Comparison of ENCODE assay signal across 15 mouse cellular contexts in genomic region chr14:53992712-53993286, GRCm38 (mm10).
DNase-seq lines count a peak whose midpoint lies in the region; ATAC-seq and TF ChIP-seq lines count a peak whose summit lies in the region.
"Had no signal": no experiment of that assay in that cellular context is flagged by ENCODE, and none has a peak within 500 bp of the region (broad histone marks: within the 10 kb centered on the region; RNA-seq: fewer than 3 reads in every experiment).

No protein-coding gene starts in this region.

- TF ChIP-seq CTCF in stomach, postnatal 0 days (IDR thresholded peaks at IDR 0.05; ENCODE audit: low read depth), result no peak

- peak; percentile 71 for ATAC-seq in forebrain, embryonic 11.5 days (replicated peaks; ENCODE audit: low FRiP score)
- ATAC-seq in neural tube, embryonic 13.5 days (ENCODE audit: low read depth), result 0 out of 2 replicates have a peak, but pooled peaks have one; percentile 53
- peak; percentile 29 for ATAC-seq in midbrain, embryonic 15.5 days (replicated peaks)
- ATAC-seq in stomach, postnatal 0 days (ENCODE audit: low FRiP score, low TSS enrichment), result no peak
- ATAC-seq: activated CD4-positive, CD25-positive, alpha-beta regulatory T cell, adult 4 months had no signal

- 0 out of 2 replicates have a peak overlapping the region, but pooled peaks have one; percentile 1 for H3K4me2 ChIP-seq in forebrain, embryonic 11.5 days (ENCODE audit: low read depth, low read length, severe bottlenecking)
- no peak overlapping the region for H3K4me2 ChIP-seq in neural tube, embryonic 13.5 days
- H3K4me2 ChIP-seq in midbrain, embryonic 15.5 days, result no peak overlapping the region
- no peak overlapping the region for H3K4me2 ChIP-seq in stomach, postnatal 0 days (replicated peaks; ENCODE audit: low read depth)
- H3K4me2 ChIP-seq: liver, embryonic 15.5 days had no signal

- no peak overlapping the region for H3K27ac ChIP-seq in forebrain, embryonic 11.5 days (ENCODE audit: low read depth, low read length)
- no peak overlapping the region for H3K27ac ChIP-seq in forebrain, embryonic 10.5 days
- no peak overlapping the region for H3K27ac ChIP-seq in neural tube, embryonic 13.5 days (replicated peaks)
- H3K27ac ChIP-seq in midbrain, embryonic 15.5 days, result no peak overlapping the region
- H3K27ac ChIP-seq in stomach, postnatal 0 days (replicated peaks), result no peak overlapping the region
- H3K27ac ChIP-seq: liver, embryonic 15.5 days had no signal

- no peak overlapping the region for H3K4me3 ChIP-seq in forebrain, embryonic 11.5 days (ENCODE audit: low read depth, low read length)
- H3K4me3 ChIP-seq in forebrain, embryonic 10.5 days, result no peak overlapping the region; the same call in 1 of the 2 replicates
- no peak overlapping the region for H3K4me3 ChIP-seq in neural tube, embryonic 13.5 days
- H3K4me3 ChIP-seq in midbrain, embryonic 15.5 days, result no peak overlapping the region
- H3K4me3 ChIP-seq in stomach, postnatal 0 days (ENCODE audit: low read depth, low read length), result no peak overlapping the region
- H3K4me3 ChIP-seq: liver, embryonic 15.5 days had no signal

- peaks cover 4% of the 10 kb centered on the region; the same call in 1 of the 2 replicates for H3K4me1 ChIP-seq in forebrain, embryonic 11.5 days (replicated peaks; ENCODE audit: control insufficient read depth, insufficient read depth, low read length)
- H3K4me1 ChIP-seq in forebrain, embryonic 10.5 days, result peaks cover 25% of the 10 kb centered on the region
- H3K4me1 ChIP-seq in neural tube, embryonic 13.5 days (replicated peaks), result peaks cover 10% of the 10 kb centered on the region
- peaks cover 13% of the 10 kb centered on the region for H3K4me1 ChIP-seq in midbrain, embryonic 15.5 days
- H3K4me1 ChIP-seq in stomach, postnatal 0 days (replicated peaks; ENCODE audit: control insufficient read depth, insufficient read depth), result no peaks in the 10 kb centered on the region
- H3K4me1 ChIP-seq: liver, embryonic 15.5 days had no signal

- 29% methylated on average over 11 of the region's 11 CpGs for WGBS in forebrain, embryonic 11.5 days
- 42% methylated on average over 11 of the region's 11 CpGs for WGBS in forebrain, embryonic 10.5 days
- WGBS in neural tube, embryonic 13.5 days, result 55% methylated on average over 11 of the region's 11 CpGs
- WGBS in midbrain, embryonic 15.5 days, result 31% methylated on average over 11 of the region's 11 CpGs
- 60% methylated on average over 11 of the region's 11 CpGs for WGBS in stomach, postnatal 0 days

- H3K36me3 ChIP-seq in forebrain, embryonic 11.5 days (ENCODE audit: control insufficient read depth, insufficient read depth, low read length), result no peaks in the 10 kb centered on the region
- no peaks in the 10 kb centered on the region for H3K36me3 ChIP-seq in forebrain, embryonic 10.5 days (replicated peaks)
- no peaks in the 10 kb centered on the region for H3K36me3 ChIP-seq in neural tube, embryonic 13.5 days
- no peaks in the 10 kb centered on the region for H3K36me3 ChIP-seq in midbrain, embryonic 15.5 days (replicated peaks)
- no peaks in the 10 kb centered on the region for H3K36me3 ChIP-seq in stomach, postnatal 0 days (ENCODE audit: control insufficient read depth, insufficient read depth, low read length)
- H3K36me3 ChIP-seq: liver, embryonic 15.5 days had no signal

- no peaks in the 10 kb centered on the region for H3K9me3 ChIP-seq in forebrain, embryonic 11.5 days (ENCODE audit: control insufficient read depth, low read length)
- H3K9me3 ChIP-seq in forebrain, embryonic 10.5 days, result no peaks in the 10 kb centered on the region
- H3K9me3 ChIP-seq in neural tube, embryonic 13.5 days, result no peaks in the 10 kb centered on the region
- no peaks in the 10 kb centered on the region for H3K9me3 ChIP-seq in midbrain, embryonic 15.5 days
- no peaks in the 10 kb centered on the region for H3K9me3 ChIP-seq in stomach, postnatal 0 days (ENCODE audit: control insufficient read depth, low read length)
- H3K9me3 ChIP-seq: liver, embryonic 15.5 days had no signal

- H3K27me3 ChIP-seq in forebrain, embryonic 11.5 days (ENCODE audit: control insufficient read depth, insufficient read depth, low read length), result no peaks in the 10 kb centered on the region
- H3K27me3 ChIP-seq in forebrain, embryonic 10.5 days (ENCODE audit: poor library complexity, severe bottlenecking), result 0 out of 2 replicates have a peak, but pooled peaks cover 5% of the 10 kb centered on the region
- H3K27me3 ChIP-seq in neural tube, embryonic 13.5 days, result no peaks in the 10 kb centered on the region
- H3K27me3 ChIP-seq in midbrain, embryonic 15.5 days (replicated peaks), result no peaks in the 10 kb centered on the region
- H3K27me3 ChIP-seq in stomach, postnatal 0 days (ENCODE audit: control insufficient read depth, insufficient read depth, low read length), result no peaks in the 10 kb centered on the region
- H3K27me3 ChIP-seq: liver, embryonic 15.5 days had no signal

- no peak overlapping the region for H3K9ac ChIP-seq in forebrain, embryonic 11.5 days (ENCODE audit: low read length)
- 0 out of 2 replicates have a peak overlapping the region, but pooled peaks have one; percentile 8 for H3K9ac ChIP-seq in neural tube, embryonic 13.5 days
- H3K9ac ChIP-seq in midbrain, embryonic 15.5 days, result no peak overlapping the region
- no peak overlapping the region for H3K9ac ChIP-seq in stomach, postnatal 0 days (ENCODE audit: low read length)
- H3K9ac ChIP-seq: liver, embryonic 15.5 days had no signal

- no peak for DNase-seq in forebrain, embryonic 11.5 days (ENCODE audit: low spot score)
- no peak for DNase-seq in forebrain, embryonic 10.5 days (ENCODE audit: extremely low spot score, low spot score)
- DNase-seq in neural tube, embryonic 10.5 days (ENCODE audit: extremely low spot score, low spot score), result no peak
- DNase-seq in urinary bladder, postnatal 14 days (ENCODE audit: low spot score), result no peak
- no peak for DNase-seq in stomach, postnatal 0 days (ENCODE audit: low spot score)
- no peak for DNase-seq in kidney, postnatal 36 days
- DNase-seq: adrenal gland, postnatal 36 days; kidney, adult 8-10 months; kidney, postnatal 4 days; lung, postnatal 10 days; right cerebral cortex, postnatal 14 days had no signal

- TF ChIP-seq EP300 in stomach, postnatal 0 days (optimal IDR thresholded peaks at IDR 0.05), result no peak
